Mouse (Mus musculus) stomach, postnatal 0 days (tissue): Measurements from ENCODE around the gene Nsun2. TPM values are rescaled to one million over a fixed set of nuclear protein-coding genes. Genes with fewer than 3 reads are reported as not detected.

Experiments
- ATAC-seq: fragments of 200-750 bp; cut with Nextera tagmentation; 2 replicates; pipeline ENCODE4 v1.8.0; 2017; ENCODE audit not compliant: low FRiP score, low TSS enrichment
- DNase-seq: peaks from one replicate; pipeline ENCODE4 v3.0.0-alpha.2; 2016; ENCODE audit warnings: low spot score
- H3K27ac ChIP-seq: fragments of 300-500 bp; sonication (generic); replicated peaks from 2 replicates; pipeline ENCODE4 v1.5.1; 2014; ENCODE audit warnings: mild to moderate bottlenecking, control low read depth
- H3K27me3 ChIP-seq: fragments of 300-500 bp; sonication (generic); 2 replicates; pipeline ENCODE4 v1.6.1; 2014; ENCODE audit warnings: low read length; ENCODE audit not compliant: control insufficient read depth, insufficient read depth
- H3K36me3 ChIP-seq: fragments of 300-500 bp; sonication (generic); 2 replicates; pipeline ENCODE4 v1.6.1; 2014; ENCODE audit warnings: low read length, mixed read lengths; ENCODE audit not compliant: control insufficient read depth, insufficient read depth
- H3K4me1 ChIP-seq: fragments of 300-500 bp; sonication (generic); replicated peaks from 2 replicates; pipeline ENCODE4 v1.6.1; 2014; ENCODE audit warnings: antibody characterized with exemption; ENCODE audit not compliant: control insufficient read depth, insufficient read depth
- H3K4me2 ChIP-seq: fragments of 300-500 bp; sonication (generic); replicated peaks from 2 replicates; pipeline ENCODE4 v1.6.1; 2014; ENCODE audit warnings: low read depth, mild to moderate bottlenecking, control low read depth, moderate library complexity
- H3K4me3 ChIP-seq: fragments of 300-500 bp; sonication (generic); 2 replicates; pipeline ENCODE4 v1.5.1; 2014; ENCODE audit warnings: low read depth, low read length, control low read depth
- H3K9ac ChIP-seq: fragments of 300-500 bp; sonication (generic); 2 replicates; pipeline ENCODE4 v1.6.1; 2014; ENCODE audit warnings: mild to moderate bottlenecking, low read length, control low read depth, mixed read lengths
- H3K9me3 ChIP-seq: fragments of 300-500 bp; sonication (generic); 2 replicates; pipeline ENCODE4 v1.6.1; 2016; ENCODE audit warnings: low read length; ENCODE audit not compliant: control insufficient read depth
- CTCF ChIP-seq: IDR thresholded peaks from 2 replicates; pipeline ENCODE4 v1.5.1; 2016; ENCODE audit warnings: antibody characterized with exemption, low read depth, mild to moderate bottlenecking, moderate library complexity
- EP300 ChIP-seq: optimal IDR thresholded peaks from 2 replicates; pipeline ENCODE3; 2016; ENCODE audit warnings: antibody characterized with exemption
- WGBS: fragments of 180-500 bp; shearing (Covaris S2); extraction: QIAGEN DNeasy Blood & Tissue Kit; methylation state at CpG from one replicate; pipeline ENCODE4 v1.1.7; 2014; 5-methylcytosine and 5-hydroxymethylcytosine counted together
- polyA plus RNA-seq: library from polyadenylated mRNA; unstranded; fragments of >200 nt; fragmentation: Nextera tagmentation; extraction: Ambion mirVana; gene quantifications from 2 replicates; pipeline ENCODE4 v1.2.1, GENCODE M21; 2015

Nsun2 gene
- polyA plus RNA-seq, 1 experiment from 2014 or later = 68.6 TPM

GRCm38 (mm10) chr13:69502863-69503262, 30.7 kb upstream of the Nsun2 start:
- no peaks in the 10 kb centered on the region for H3K9me3 ChIP-seq
- no peak overlapping the region for H3K9ac ChIP-seq
- peaks cover 44% of the 10 kb centered on the region for H3K36me3 ChIP-seq
- no peak overlapping the region for H3K27ac ChIP-seq
- no peak overlapping the region for H3K4me3 ChIP-seq
- 73% methylated on average over 5 of the region's 5 CpGs for WGBS
- no peak overlapping the region for H3K4me2 ChIP-seq
- no peak for TF ChIP-seq CTCF
- TF ChIP-seq EP300 = no peak
- no peaks in the 10 kb centered on the region for H3K27me3 ChIP-seq
- ATAC-seq (no peak), DNase-seq (no peak)
- H3K4me1 ChIP-seq = no peaks in the 10 kb centered on the region

- H3K9me3 ChIP-seq = no peaks in the 10 kb centered on the region
- TF ChIP-seq EP300 = no peak
- no peak for TF ChIP-seq CTCF
- no peaks in the 10 kb centered on the region for H3K4me1 ChIP-seq
- WGBS = 74% methylated on average over 12 of the region's 12 CpGs
- no peak overlapping the region for H3K27ac ChIP-seq
- peak; percentile 38; the same call in 1 of the 2 replicates for ATAC-seq
- no peaks in the 10 kb centered on the region for H3K27me3 ChIP-seq
- H3K4me2 ChIP-seq = no peak overlapping the region
- no peak overlapping the region for H3K4me3 ChIP-seq
- H3K36me3 ChIP-seq = peaks cover 34% of the 10 kb centered on the region
- DNase-seq = no peak
- H3K9ac ChIP-seq = no peak overlapping the region
Measured at GRCm38 (mm10) chr13:69506341-69507086, 27.0 kb upstream of the Nsun2 start.

- no peaks in the 10 kb centered on the region for H3K4me1 ChIP-seq
- no peak overlapping the region for H3K4me2 ChIP-seq
- ATAC-seq (no peak), DNase-seq (no peak)
- no peaks in the 10 kb centered on the region for H3K27me3 ChIP-seq
- no peak for TF ChIP-seq CTCF
- no peak for TF ChIP-seq EP300
- peaks cover 29% of the 10 kb centered on the region; the same call in 1 of the 2 replicates for H3K36me3 ChIP-seq
- 95% methylated on average over 3 of the region's 3 CpGs for WGBS
- H3K9ac ChIP-seq = no peak overlapping the region
- H3K4me3 ChIP-seq = no peak overlapping the region
- no peak overlapping the region for H3K27ac ChIP-seq
- no peaks in the 10 kb centered on the region for H3K9me3 ChIP-seq
Measured at GRCm38 (mm10) chr13:69507666-69508065, 25.9 kb upstream of the Nsun2 start.

- WGBS = 58% methylated on average over 9 of the region's 9 CpGs
- no peak for DNase-seq
Measured at GRCm38 (mm10) chr13:69509391-69510244, 23.9 kb upstream of the Nsun2 start.

GRCm38 (mm10) chr13:69515091-69515490, 18.5 kb upstream of the Nsun2 start:
- H3K9ac ChIP-seq = 0 out of 2 replicates have a peak overlapping the region, but pooled peaks have one; percentile 2
- H3K27me3 ChIP-seq = no peaks in the 10 kb centered on the region
- DNase-seq (no peak), ATAC-seq (no peak)
- H3K36me3 ChIP-seq = peaks cover 3% of the 10 kb centered on the region; the same call in 1 of the 2 replicates
- H3K9me3 ChIP-seq = no peaks in the 10 kb centered on the region
- no peak overlapping the region for H3K27ac ChIP-seq
- H3K4me3 ChIP-seq = no peak overlapping the region
- no peak overlapping the region for H3K4me2 ChIP-seq
- no peaks in the 10 kb centered on the region; the same call in 1 of the 2 replicates for H3K4me1 ChIP-seq
- 70% methylated on average over 3 of the region's 3 CpGs for WGBS
- TF ChIP-seq CTCF (no peak), EP300 (no peak)

More at GRCm38 (mm10) chr13:69509391-69510244, 23.9 kb upstream of the Nsun2 start:
- H3K9ac ChIP-seq = no peak overlapping the region
- peaks cover 20% of the 10 kb centered on the region; the same call in 1 of the 2 replicates for H3K36me3 ChIP-seq
- ATAC-seq = peak; percentile 55
- H3K4me3 ChIP-seq = no peak overlapping the region
- H3K4me2 ChIP-seq = no peak overlapping the region
- TF ChIP-seq CTCF (peak; percentile 80), EP300 (no peak)
- no peaks in the 10 kb centered on the region for H3K4me1 ChIP-seq
- H3K9me3 ChIP-seq = no peaks in the 10 kb centered on the region
- H3K27ac ChIP-seq = no peak overlapping the region
- no peaks in the 10 kb centered on the region for H3K27me3 ChIP-seq
